Mouse (Mus musculus) central nervous system, embryonic 14 days (tissue): ENCODE results near the gene Cldn2. TPM values are rescaled to one million over a fixed set of nuclear protein-coding genes. Genes with fewer than 3 reads are reported as not detected.

Source experiments
- polyA plus RNA-seq: library from polyadenylated mRNA; depleted of rRNA; stranded (reverse); fragments of >200 nt; gene quantifications from 2 replicates; pipeline ENCODE4 v1.2.3, GENCODE M21; 2012; rRNA removed

The Cldn2 gene
- polyA plus RNA-seq: 0.55 and 0.58 TPM in 2 replicates

DNA sequence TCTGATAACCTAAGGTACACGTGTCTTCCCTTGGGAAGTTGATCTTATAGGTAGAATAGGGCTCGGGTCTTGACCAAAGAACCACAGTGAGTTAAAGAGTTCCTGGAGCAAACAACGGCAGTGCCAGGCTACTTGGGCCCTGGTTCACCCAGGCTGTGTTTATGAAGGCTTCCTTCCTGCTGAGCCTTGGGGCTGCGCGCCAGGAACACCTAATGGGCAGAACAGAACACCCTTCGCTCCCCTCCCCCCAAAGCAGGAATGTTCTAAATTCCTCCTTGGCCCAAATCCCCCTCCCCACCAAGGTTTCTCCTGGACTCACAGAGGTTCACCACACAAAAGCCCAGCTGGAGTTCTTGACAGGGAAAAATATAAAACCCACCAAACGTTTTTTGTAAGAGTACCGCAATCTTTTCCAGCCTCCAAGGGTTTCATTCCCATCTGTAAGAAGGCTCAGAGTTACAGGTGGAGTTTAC lies at the start of gene Cldn2:
Cldn2 (plus strand) TSS at position 423 of the 473 bp plus-strand sequence.

GRCm38 (mm10) chrX:139782278-139783044 lies 18.2 kb upstream of the Cldn2 start, which contains the start of gene Ripply1:
Gene Ripply1 (minus strand): TSS chrX:139782353.

Other genes starting within 250 kb of the Cldn2 start
- gene Rnf128, start 237.5 kb upstream of the Cldn2 start, polyA plus RNA-seq: 1.2 and 1.5 TPM in 2 replicates
- 2.6 and 2.9 TPM in 2 replicates for gene Tbc1d8b, start 115.8 kb upstream of the Cldn2 start, polyA plus RNA-seq
- not detected in 2 replicates for gene Gm15013, start 86.3 kb upstream of the Cldn2 start, polyA plus RNA-seq
- 0.25 and 1.6 TPM in 2 replicates for gene Ripply1, start 18.5 kb upstream of the Cldn2 start, polyA plus RNA-seq
- 5.9 and 9.6 TPM in 2 replicates for gene Morc4, start 70.8 kb downstream of the Cldn2 start, polyA plus RNA-seq
- 6.7 and 7.1 TPM in 2 replicates for gene Rbm41, start 197.8 kb downstream of the Cldn2 start, polyA plus RNA-seq